Mouse (Mus musculus) hindbrain, embryonic 15.5 days (tissue): ENCODE measurements around the gene Astn2. TPM values are rescaled to one million over a fixed set of nuclear protein-coding genes. Genes with fewer than 3 reads are reported as not detected.

Experiments used
- ATAC-seq: fragments of 200-750 bp; cut with Nextera tagmentation; 2 replicates; pipeline ENCODE4 v1.8.0; 2017; ENCODE audit warnings: low read depth, moderate number of reproducible peaks, moderate TSS enrichment; ENCODE audit not compliant: low FRiP score
- H3K27ac ChIP-seq: fragments of 300-500 bp; sonication (generic); replicated peaks from 2 replicates; pipeline ENCODE4 v1.5.1; 2015; ENCODE audit warnings: mild to moderate bottlenecking, inconsistent platforms
- H3K27me3 ChIP-seq: fragments of 300-500 bp; sonication (generic); 2 replicates; pipeline ENCODE4 v1.6.1; 2015; ENCODE audit warnings: control low read depth, inconsistent platforms
- H3K36me3 ChIP-seq: fragments of 300-500 bp; sonication (generic); 2 replicates; pipeline ENCODE4 v1.6.1; 2015; ENCODE audit warnings: control low read depth, inconsistent platforms
- H3K4me1 ChIP-seq: fragments of 300-500 bp; sonication (generic); replicated peaks from 2 replicates; pipeline ENCODE4 v1.6.1; 2015; ENCODE audit warnings: control low read depth, inconsistent platforms
- H3K4me2 ChIP-seq: fragments of 300-500 bp; sonication (generic); 2 replicates; pipeline ENCODE4 v1.6.1; 2015; ENCODE audit warnings: moderate library complexity, mild to moderate bottlenecking, inconsistent platforms
- H3K4me3 ChIP-seq: fragments of 300-500 bp; sonication (generic); 2 replicates; pipeline ENCODE4 v1.5.1; 2015; ENCODE audit warnings: mild to moderate bottlenecking, inconsistent platforms
- H3K9ac ChIP-seq: fragments of 300-500 bp; sonication (generic); 2 replicates; pipeline ENCODE4 v1.6.1; 2015; ENCODE audit warnings: inconsistent platforms
- H3K9me3 ChIP-seq: fragments of 300-500 bp; sonication (generic); 2 replicates; pipeline ENCODE4 v1.6.1; 2016; ENCODE audit warnings: control low read depth, inconsistent platforms
- WGBS: fragments of 180-500 bp; shearing (Covaris S2); methylation state at CpG from one replicate; pipeline ENCODE4 v1.1.7; 2015; 5-methylcytosine and 5-hydroxymethylcytosine counted together
- polyA plus RNA-seq: library from polyadenylated mRNA; unstranded; fragments of >200 nt; fragmentation: Nextera tagmentation; extraction: Ambion mirVana; gene quantifications from 2 replicates; pipeline ENCODE4 v1.2.1, GENCODE M21; 2015

The Astn2 gene
- polyA plus RNA-seq, 1 experiment from 2014 or later = 3.5 TPM

DNA sequence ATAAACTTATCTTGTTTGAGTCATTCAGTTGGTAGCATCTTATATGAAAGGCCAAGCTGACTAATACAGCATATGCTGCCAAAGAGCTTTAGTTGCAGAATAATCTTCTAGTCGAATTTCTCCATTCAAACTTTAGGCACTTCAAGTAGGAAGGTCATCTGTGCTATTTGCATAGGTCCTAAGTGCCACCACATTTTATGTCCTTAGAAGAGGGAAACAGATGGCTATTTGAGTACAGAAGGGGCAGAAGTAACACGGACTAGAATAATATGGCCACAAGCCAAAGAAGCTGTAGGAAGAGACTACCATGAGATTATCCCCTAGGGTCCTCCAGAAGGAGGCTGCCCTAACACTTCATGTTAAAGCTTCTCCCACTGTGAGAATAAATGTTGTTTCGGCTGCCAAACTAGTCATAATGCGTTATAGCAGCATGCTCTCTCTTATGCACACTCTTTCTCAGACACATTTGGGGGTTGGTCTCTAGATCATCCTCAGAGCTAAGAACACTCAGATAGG is 730.9 kb downstream of the Astn2 start:
- H3K27ac ChIP-seq = no peak overlapping the region
- 62% methylated on average over 4 of the region's 4 CpGs for WGBS
- no peak overlapping the region for H3K4me3 ChIP-seq
- ATAC-seq = no peak
- no peaks in the 10 kb centered on the region for H3K36me3 ChIP-seq
- no peaks in the 10 kb centered on the region for H3K9me3 ChIP-seq
- no peak overlapping the region for H3K4me2 ChIP-seq
- no peaks in the 10 kb centered on the region; the same call in 1 of the 2 replicates for H3K4me1 ChIP-seq
- no peaks in the 10 kb centered on the region for H3K27me3 ChIP-seq
- no peak overlapping the region for H3K9ac ChIP-seq

DNA sequence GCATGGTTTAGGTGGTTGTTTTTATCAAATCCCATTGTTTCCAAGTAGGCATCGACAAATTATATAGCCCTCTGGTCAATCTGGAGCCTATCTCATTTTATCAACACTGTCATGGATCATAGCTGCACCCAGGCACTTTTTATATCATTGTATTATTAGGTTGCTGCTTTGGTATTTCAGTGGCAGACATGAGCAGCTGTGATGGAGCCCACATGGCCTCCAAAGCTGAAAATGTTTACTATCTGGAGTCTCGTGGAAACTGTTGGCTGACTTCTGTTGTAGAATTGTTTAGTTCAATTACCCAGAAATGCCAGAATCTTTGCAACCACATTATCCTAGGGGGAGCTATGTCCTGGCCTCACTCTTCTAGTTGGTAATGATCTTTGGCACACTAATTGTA is 732.1 kb downstream of the Astn2 start:
- WGBS = 55% methylated on average over 2 of the region's 2 CpGs
- H3K4me3 ChIP-seq = no peak overlapping the region

DNA sequence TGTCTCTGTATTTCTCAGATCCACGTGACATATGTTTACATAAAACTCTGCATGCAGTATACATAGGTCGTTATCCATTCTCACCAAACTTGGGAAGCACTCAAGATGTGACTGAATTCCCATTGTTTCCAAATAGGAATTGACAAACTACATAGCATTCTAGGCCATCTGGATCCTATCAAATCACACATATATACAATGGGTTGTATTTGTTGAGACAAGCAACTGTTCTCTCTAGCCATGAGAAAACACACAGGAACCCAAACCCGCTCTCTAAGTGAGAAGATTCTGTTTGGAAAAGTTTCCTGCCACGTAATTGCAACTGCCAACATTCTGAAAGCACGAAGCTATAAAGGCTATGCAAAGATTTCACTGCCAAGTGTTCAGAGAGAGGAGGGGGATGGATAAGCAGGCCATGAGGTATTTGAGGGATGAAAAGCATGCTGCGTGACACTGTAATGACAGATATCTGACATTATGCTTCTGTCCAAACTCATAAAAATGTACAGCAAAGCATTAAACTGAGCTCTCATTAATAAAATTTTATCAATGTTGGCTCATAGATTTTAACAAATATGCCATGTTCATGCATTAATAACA is 732.7 kb downstream of the Astn2 start:
- no peaks in the 10 kb centered on the region for H3K27me3 ChIP-seq
- no peak overlapping the region for H3K27ac ChIP-seq
- H3K4me2 ChIP-seq = no peak overlapping the region
- H3K9me3 ChIP-seq = no peaks in the 10 kb centered on the region
- no peak for ATAC-seq
- WGBS = 67% methylated on average over 6 of the region's 6 CpGs
- H3K4me3 ChIP-seq = no peak overlapping the region
- H3K9ac ChIP-seq = no peak overlapping the region
- H3K36me3 ChIP-seq = no peaks in the 10 kb centered on the region
- no peaks in the 10 kb centered on the region; the same call in 1 of the 2 replicates for H3K4me1 ChIP-seq

More for the DNA sequence above, 732.1 kb downstream of the Astn2 start:
- Histone ChIP-seq H3K4me2 (no peak overlapping the region), H3K27ac (no peak overlapping the region), H3K27me3 (no peaks in the 10 kb centered on the region), H3K9me3 (no peaks in the 10 kb centered on the region), H3K9ac (no peak overlapping the region), H3K4me1 (no peaks in the 10 kb centered on the region; the same call in 1 of the 2 replicates), H3K36me3 (no peaks in the 10 kb centered on the region)
- no peak for ATAC-seq

DNA sequence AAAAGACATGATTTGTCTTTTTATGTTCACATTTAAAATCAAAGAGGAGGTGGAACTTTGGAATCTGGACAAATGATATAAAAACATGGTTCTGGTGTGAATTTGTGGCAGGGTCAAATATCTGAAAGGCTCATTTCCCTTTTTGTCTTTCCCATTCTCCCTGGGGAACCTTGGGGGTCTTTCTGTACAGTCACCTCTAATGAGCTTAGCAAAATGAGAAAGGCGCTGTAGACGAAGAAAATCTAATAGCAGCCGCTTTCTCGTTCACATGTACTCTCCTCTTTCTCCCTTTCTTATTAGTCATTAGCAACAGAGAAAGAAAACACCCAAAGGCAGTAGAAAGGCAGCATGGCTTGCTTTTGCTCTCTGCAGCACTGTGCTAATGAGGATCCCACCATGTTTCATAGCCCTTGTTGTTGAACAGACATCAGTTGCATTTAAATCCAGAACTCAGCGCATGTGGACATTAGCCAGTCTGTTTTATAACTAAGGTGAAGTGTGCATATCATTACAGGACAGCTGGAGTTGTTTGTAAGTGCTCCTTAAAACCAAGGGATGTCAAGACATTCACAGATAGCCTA is 737.3 kb downstream of the Astn2 start:
- Histone ChIP-seq H3K36me3 (no peaks in the 10 kb centered on the region), H3K4me1 (no peaks in the 10 kb centered on the region), H3K27me3 (no peaks in the 10 kb centered on the region), H3K4me2 (no peak overlapping the region), H3K27ac (no peak overlapping the region), H3K9ac (no peak overlapping the region), H3K4me3 (no peak overlapping the region), H3K9me3 (no peaks in the 10 kb centered on the region)
- 55% methylated on average over 5 of the region's 5 CpGs for WGBS
- no peak for ATAC-seq

DNA sequence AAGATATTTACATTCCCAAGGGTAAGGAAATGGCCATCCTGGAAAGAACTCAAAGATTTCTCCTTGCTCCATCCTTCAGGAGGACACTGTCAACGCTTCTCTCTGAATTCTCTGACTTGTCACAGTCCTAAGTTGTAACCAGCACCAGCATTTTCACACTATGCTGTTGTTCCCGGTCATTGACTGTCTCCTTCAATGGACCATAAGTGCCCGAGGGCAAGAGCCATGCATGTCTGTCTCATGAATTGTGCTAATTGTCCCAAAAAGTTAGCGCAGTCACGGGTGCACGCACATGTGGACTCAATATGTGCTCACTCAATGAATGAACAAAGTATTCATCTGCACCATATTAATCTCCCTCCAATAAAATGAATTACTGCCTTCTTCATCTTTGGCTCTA is 741.2 kb downstream of the Astn2 start:
- ATAC-seq = no peak
- no peak overlapping the region for H3K4me3 ChIP-seq
- no peaks in the 10 kb centered on the region for H3K36me3 ChIP-seq
- no peaks in the 10 kb centered on the region for H3K9me3 ChIP-seq
- no peak overlapping the region for H3K9ac ChIP-seq
- H3K27me3 ChIP-seq = no peaks in the 10 kb centered on the region
- WGBS = 78% methylated on average over 6 of the region's 6 CpGs
- H3K4me2 ChIP-seq = no peak overlapping the region
- H3K4me1 ChIP-seq = no peaks in the 10 kb centered on the region
- no peak overlapping the region for H3K27ac ChIP-seq

DNA sequence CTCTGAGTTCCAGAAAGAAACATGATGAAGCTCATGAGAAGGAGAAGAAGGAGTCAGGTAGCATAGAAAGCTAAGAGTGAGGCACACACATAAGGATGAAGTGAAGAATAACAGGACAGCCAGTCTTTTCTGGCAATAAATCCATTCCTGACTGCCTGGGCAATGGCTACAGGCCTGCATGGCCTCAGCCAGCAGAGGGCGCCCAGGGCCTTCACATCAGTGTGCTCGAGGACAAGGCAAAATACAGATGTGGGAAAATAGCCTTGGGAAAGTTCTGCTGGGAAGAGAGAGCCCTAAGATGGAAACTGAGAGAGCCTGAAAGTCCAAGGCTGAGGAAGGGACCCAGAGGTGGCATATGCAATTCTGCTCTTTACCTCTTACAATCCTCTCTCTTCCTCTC is 749.7 kb downstream of the Astn2 start:
- Histone ChIP-seq H3K27ac (no peak overlapping the region), H3K27me3 (0 out of 2 replicates have a peak, but pooled peaks cover 7% of the 10 kb centered on the region), H3K9me3 (no peaks in the 10 kb centered on the region), H3K4me3 (no peak overlapping the region), H3K4me2 (no peak overlapping the region), H3K36me3 (no peaks in the 10 kb centered on the region), H3K9ac (no peak overlapping the region), H3K4me1 (0 out of 2 replicates have a peak, but pooled peaks cover 5% of the 10 kb centered on the region)
- ATAC-seq = peak; percentile 88; the same call in 1 of the 2 replicates
- WGBS = 0% methylated on average over 2 of the region's 2 CpGs

DNA sequence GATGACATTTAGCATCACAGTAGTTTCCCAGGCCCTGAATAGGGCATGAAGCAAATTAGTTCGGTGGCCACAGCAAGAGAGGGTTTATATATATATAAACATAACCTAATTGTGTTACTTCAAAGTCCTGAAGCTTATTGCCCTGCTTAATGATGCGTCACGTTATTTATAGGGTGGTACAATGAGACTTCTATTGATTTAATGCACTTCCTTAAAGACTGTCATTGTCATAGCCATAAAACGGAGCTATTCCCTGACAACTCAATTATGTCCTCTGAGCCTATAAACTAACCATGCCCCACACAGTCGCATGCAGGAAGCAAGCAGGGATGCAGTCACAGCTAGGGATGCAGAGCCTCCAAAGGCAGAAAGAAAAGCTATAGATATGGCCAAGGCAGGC is 761.8 kb downstream of the Astn2 start:
- ATAC-seq = no peak

DNA sequence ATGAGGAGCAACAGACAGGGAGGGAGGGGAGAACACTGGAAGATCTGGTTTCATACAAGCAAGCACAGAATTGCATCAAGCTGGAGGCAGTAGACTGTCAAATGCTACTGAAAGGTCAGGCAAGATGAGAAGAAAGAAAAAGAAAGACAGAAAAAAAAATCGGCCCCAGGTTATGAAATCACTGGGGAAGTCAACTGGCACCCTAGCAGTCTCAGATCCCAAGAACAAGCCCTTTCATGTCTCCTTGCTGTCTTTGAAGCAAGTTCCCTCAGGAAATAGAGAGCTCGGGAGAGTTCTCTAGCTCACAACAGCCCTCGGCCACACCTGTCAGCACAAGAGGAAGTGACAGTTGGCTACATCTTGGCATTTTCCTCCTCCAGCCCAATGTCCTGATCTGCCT is 766.2 kb downstream of the Astn2 start:
- no peaks in the 10 kb centered on the region for H3K36me3 ChIP-seq
- H3K4me2 ChIP-seq = no peak overlapping the region
- ATAC-seq = no peak
- H3K9ac ChIP-seq = no peak overlapping the region
- no peaks in the 10 kb centered on the region for H3K9me3 ChIP-seq
- H3K4me3 ChIP-seq = no peak overlapping the region
- H3K27ac ChIP-seq = no peak overlapping the region
- 79% methylated on average over 3 of the region's 3 CpGs for WGBS
- H3K4me1 ChIP-seq = no peaks in the 10 kb centered on the region
- no peaks in the 10 kb centered on the region for H3K27me3 ChIP-seq

More for the DNA sequence above, 761.8 kb downstream of the Astn2 start:
- H3K27me3 ChIP-seq = no peaks in the 10 kb centered on the region
- H3K4me1 ChIP-seq = no peaks in the 10 kb centered on the region
- no peak overlapping the region for H3K9ac ChIP-seq
- H3K36me3 ChIP-seq = 0 out of 2 replicates have a peak, but pooled peaks cover 2% of the 10 kb centered on the region
- no peak overlapping the region for H3K27ac ChIP-seq
- H3K4me2 ChIP-seq = no peak overlapping the region
- 56% methylated on average over 5 of the region's 5 CpGs for WGBS
- H3K9me3 ChIP-seq = no peaks in the 10 kb centered on the region
- no peak overlapping the region for H3K4me3 ChIP-seq

DNA sequence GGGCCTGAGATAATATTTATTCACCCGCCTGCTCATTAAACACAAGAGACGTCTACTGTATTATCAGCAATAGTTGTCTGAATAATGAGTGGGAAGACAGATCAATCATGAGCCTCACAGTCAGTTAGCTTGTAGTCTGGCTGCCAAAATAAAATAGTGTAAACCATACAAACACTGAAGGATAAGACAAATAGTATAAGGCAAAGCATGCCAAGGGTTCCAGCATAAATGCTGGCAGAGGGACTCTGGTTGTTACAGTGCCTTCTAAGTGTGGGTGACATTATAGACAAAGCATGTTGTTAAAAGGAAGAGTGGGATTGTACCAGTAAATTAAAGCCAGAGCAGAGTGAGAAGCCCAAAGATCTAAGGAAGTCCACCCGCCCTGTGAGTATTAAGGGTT is 784.3 kb downstream of the Astn2 start:
- H3K4me3 ChIP-seq = no peak overlapping the region
- WGBS = 79% methylated on average over 3 of the region's 3 CpGs
- H3K9ac ChIP-seq = no peak overlapping the region
- no peak overlapping the region for H3K4me2 ChIP-seq
- H3K4me1 ChIP-seq = no peaks in the 10 kb centered on the region
- H3K27me3 ChIP-seq = no peaks in the 10 kb centered on the region
- no peak for ATAC-seq
- peaks cover 45% of the 10 kb centered on the region for H3K36me3 ChIP-seq
- no peak overlapping the region for H3K27ac ChIP-seq
- H3K9me3 ChIP-seq = no peaks in the 10 kb centered on the region

DNA sequence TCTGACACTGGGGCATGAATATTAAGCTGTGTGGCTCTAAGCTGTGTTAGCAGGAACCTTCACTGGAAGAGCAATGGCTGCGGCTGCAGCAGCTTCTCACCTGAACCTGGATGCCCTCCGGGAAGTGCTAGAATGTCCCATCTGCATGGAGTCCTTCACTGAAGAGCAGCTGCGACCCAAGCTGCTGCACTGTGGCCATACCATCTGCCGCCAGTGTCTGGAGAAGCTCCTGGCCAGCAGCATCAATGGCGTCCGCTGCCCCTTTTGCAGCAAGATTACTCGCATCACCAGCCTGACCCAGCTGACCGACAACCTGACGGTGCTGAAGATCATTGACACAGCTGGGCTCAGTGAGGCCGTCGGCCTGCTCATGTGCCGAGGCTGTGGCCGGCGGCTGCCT is 791.3 kb downstream of the Astn2 start:
- 95% methylated on average over 14 of the region's 14 CpGs for WGBS
- H3K4me1 ChIP-seq = peaks cover 21% of the 10 kb centered on the region
- H3K9me3 ChIP-seq = no peaks in the 10 kb centered on the region
- no peaks in the 10 kb centered on the region for H3K27me3 ChIP-seq
- H3K4me2 ChIP-seq = no peak overlapping the region
- H3K27ac ChIP-seq = no peak overlapping the region
- H3K9ac ChIP-seq = no peak overlapping the region
- ATAC-seq = no peak
- no peak overlapping the region for H3K4me3 ChIP-seq
- peaks cover 44% of the 10 kb centered on the region for H3K36me3 ChIP-seq

DNA sequence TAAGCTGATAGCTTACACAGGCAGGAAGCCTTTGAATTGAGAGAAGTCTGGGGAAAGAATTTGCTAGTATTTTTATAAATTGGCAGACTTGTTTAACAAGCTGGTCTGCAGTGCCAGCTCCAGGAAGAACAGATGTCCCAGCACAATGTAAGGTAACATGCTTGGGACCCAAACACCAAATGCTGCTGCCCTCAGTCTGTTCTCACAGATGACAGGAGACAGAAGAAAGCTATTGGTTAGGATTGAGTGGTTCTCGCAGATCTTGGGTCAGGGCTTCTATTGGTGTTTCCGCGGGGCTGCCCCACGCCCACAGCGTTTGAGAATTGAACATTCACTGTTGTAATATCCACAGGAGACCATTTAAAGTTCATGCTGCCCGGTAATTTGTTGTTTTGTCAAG is 793.5 kb downstream of the Astn2 start:
- no peak overlapping the region for H3K27ac ChIP-seq
- no peak overlapping the region for H3K4me2 ChIP-seq
- H3K4me1 ChIP-seq = peaks cover 42% of the 10 kb centered on the region
- no peaks in the 10 kb centered on the region for H3K27me3 ChIP-seq
- WGBS = 43% methylated on average over 6 of the region's 6 CpGs
- H3K36me3 ChIP-seq = peaks cover 30% of the 10 kb centered on the region
- H3K4me3 ChIP-seq = no peak overlapping the region
- no peak overlapping the region for H3K9ac ChIP-seq
- no peaks in the 10 kb centered on the region for H3K9me3 ChIP-seq
- ATAC-seq = no peak

DNA sequence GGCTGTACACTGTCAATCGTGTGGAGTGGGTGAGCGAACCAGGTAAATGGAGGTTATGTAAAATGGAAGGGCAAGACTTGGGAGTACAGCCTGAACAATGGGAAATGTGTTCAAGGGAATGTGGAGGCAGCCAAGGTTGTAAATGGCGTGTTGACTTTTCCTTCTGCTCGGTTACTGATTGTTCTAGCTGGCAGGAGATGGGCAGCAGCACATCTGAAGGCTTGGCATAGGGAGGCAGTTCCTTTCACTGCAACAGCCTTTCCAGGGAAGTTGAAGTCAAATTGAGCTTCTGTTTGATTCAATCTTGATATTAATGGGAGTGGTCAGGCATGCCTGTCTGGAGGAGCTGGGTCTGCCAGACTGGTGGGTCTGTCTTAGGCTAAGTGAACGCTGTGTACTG is 794.1 kb downstream of the Astn2 start:
- no peak overlapping the region for H3K4me3 ChIP-seq
- H3K27ac ChIP-seq = no peak overlapping the region
- peaks cover 45% of the 10 kb centered on the region for H3K4me1 ChIP-seq
- no peaks in the 10 kb centered on the region for H3K27me3 ChIP-seq
- peaks cover 24% of the 10 kb centered on the region for H3K36me3 ChIP-seq
- 81% methylated on average over 5 of the region's 5 CpGs for WGBS
- no peak for ATAC-seq
- H3K9me3 ChIP-seq = no peaks in the 10 kb centered on the region
- no peak overlapping the region for H3K9ac ChIP-seq
- H3K4me2 ChIP-seq = no peak overlapping the region
